Mouse (Mus musculus) myocyte (in vitro differentiated cells): ENCODE data around the gene 2410137M14Rik.

Experiments used
- CEBPB ChIP-seq: IDR thresholded peaks from 2 replicates; pipeline ENCODE4 v1.6.1; 2011; ENCODE audit warnings: mild to moderate bottlenecking, moderate library complexity; ENCODE audit not compliant: poor library complexity, insufficient read depth, severe bottlenecking
- E2F4 ChIP-seq: IDR thresholded peaks from one replicate; pipeline ENCODE4 v1.6.1; 2011; ENCODE audit warnings: mild to moderate bottlenecking, control low read depth, moderate library complexity; ENCODE audit not compliant: insufficient read depth
- MAX ChIP-seq: IDR thresholded peaks from one replicate; pipeline ENCODE4 v1.6.1; 2011; ENCODE audit warnings: low read depth, mild to moderate bottlenecking, control low read depth
- MYOD1 ChIP-seq, 3 experiments: IDR thresholded peaks; one replicate each; pipeline ENCODE4 v1.6.1; 2011; ENCODE audit warnings: control low read depth in 2 of 3, low read depth in 2 of 3, mild to moderate bottlenecking in 2 of 3, moderate library complexity in 1 of 3; ENCODE audit not compliant: insufficient read length in 2 of 3, control insufficient read depth in 1 of 3
- MYOG ChIP-seq, 3 experiments: IDR thresholded peaks; one replicate each; pipeline ENCODE4 v1.6.1; 2011; ENCODE audit warnings: control low read depth in 2 of 3, low read depth in 2 of 3, mild to moderate bottlenecking in 2 of 3; ENCODE audit not compliant: insufficient read length in 2 of 3, control insufficient read depth in 1 of 3, insufficient read depth in 1 of 3
- POLR2A ChIP-seq: IDR thresholded peaks from one replicate; pipeline ENCODE4 v1.6.1; 2011; ENCODE audit warnings: low read depth, mild to moderate bottlenecking, control low read depth, moderate library complexity; ENCODE audit not compliant: insufficient read length
- POLR2AphosphoS2 ChIP-seq: IDR thresholded peaks from one replicate; pipeline ENCODE4 v1.6.1; 2011; ENCODE audit warnings: low read depth, control low read depth; ENCODE audit not compliant: insufficient read length
- REST ChIP-seq: IDR thresholded peaks from one replicate; pipeline ENCODE4 v1.6.1; 2011; ENCODE audit warnings: mild to moderate bottlenecking, control low read depth, moderate library complexity; ENCODE audit not compliant: insufficient read depth, insufficient read length

DNA sequence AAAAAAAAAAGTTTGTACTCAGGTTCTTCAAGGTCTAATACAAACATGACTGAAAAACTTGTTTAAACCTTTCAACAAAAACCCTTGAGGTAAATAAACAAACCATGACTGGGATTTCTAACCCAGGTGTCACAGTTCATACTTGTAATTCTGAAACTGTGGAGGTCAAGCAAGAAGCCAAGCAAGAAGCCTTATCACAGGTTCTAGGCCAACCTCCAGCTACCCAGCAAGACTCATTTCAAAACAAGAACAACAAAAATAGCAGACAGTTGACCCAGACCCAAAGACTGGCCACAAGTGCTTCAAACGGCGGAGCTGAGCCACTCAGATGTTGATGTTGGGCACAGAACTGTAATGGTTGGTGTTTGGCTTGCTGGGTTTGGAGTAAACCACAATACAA, 13.5 kb upstream of the 2410137M14Rik start:
- TF ChIP-seq POLR2A (no peak), MAX (no peak), E2F4 (no peak), POLR2AphosphoS2 (no peak), MYOG (IDR thresholded peaks at IDR 0.05; ENCODE audit: control insufficient read depth in 1 of 3, insufficient read depth in 1 of 3, insufficient read length in 2 of 3, low read depth in 2 of 3) (no peak), CEBPB (no peak), MYOD1 (IDR thresholded peaks at IDR 0.05; ENCODE audit: control insufficient read depth in 1 of 3, insufficient read length in 2 of 3, low read depth in 2 of 3) (no peak), REST (no peak)
